Mouse (Mus musculus) forebrain, postnatal 0 days (tissue): ENCODE results near the gene Ccr8. TPM values are rescaled to one million over a fixed set of nuclear protein-coding genes. Genes with fewer than 3 reads are reported as not detected.
A peak's percentile ranks its signal among the peaks of the same experiment; 100 is the strongest.

Experiments
- ATAC-seq: fragments of 200-750 bp; cut with Nextera tagmentation; 2 replicates; pipeline ENCODE4 v1.8.0; 2017; ENCODE audit warnings: mild to moderate bottlenecking, moderate library complexity
- DNase-seq: peaks from one replicate; pipeline ENCODE4 v3.0.0-alpha.2; 2015
- H3K27ac ChIP-seq: fragments of 300-500 bp; sonication (generic); 2 replicates; pipeline ENCODE4 v1.5.1; 2014; ENCODE audit warnings: low read depth, mild to moderate bottlenecking, antibody characterized with exemption, low read length, moderate library complexity, mixed read lengths
- H3K27me3 ChIP-seq: fragments of 300-500 bp; sonication (generic); 2 replicates; pipeline ENCODE4 v1.6.1; 2014; ENCODE audit warnings: mild to moderate bottlenecking, low read length, mixed read lengths; ENCODE audit not compliant: insufficient read depth
- H3K36me3 ChIP-seq: fragments of 300-500 bp; sonication (generic); 2 replicates; pipeline ENCODE4 v1.6.1; 2014; ENCODE audit warnings: mild to moderate bottlenecking, moderate library complexity; ENCODE audit not compliant: insufficient read depth
- H3K4me1 ChIP-seq: fragments of 300-500 bp; sonication (generic); 2 replicates; pipeline ENCODE4 v1.6.1; 2014; ENCODE audit warnings: antibody characterized with exemption; ENCODE audit not compliant: insufficient read depth
- H3K4me2 ChIP-seq: fragments of 300-500 bp; sonication (generic); 2 replicates; pipeline ENCODE4 v1.6.1; 2014; ENCODE audit warnings: low read depth, mild to moderate bottlenecking, moderate library complexity
- H3K4me3 ChIP-seq: fragments of 300-500 bp; sonication (generic); 2 replicates; pipeline ENCODE4 v1.5.1; 2014; ENCODE audit warnings: low read depth, low read length, mixed read lengths
- H3K9ac ChIP-seq: fragments of 300-500 bp; sonication (generic); 2 replicates; pipeline ENCODE4 v1.6.1; 2014; ENCODE audit warnings: mild to moderate bottlenecking
- H3K9me3 ChIP-seq: fragments of 300-500 bp; sonication (generic); 2 replicates; pipeline ENCODE4 v1.6.1; 2016; ENCODE audit warnings: low read length
- CTCF ChIP-seq: sonication (generic); IDR thresholded peaks from 2 replicates; pipeline ENCODE4 v1.5.1; 2016; ENCODE audit warnings: antibody characterized with exemption, control low read depth, low read depth
- WGBS: fragments of 180-500 bp; shearing (Covaris S2); extraction: QIAGEN DNeasy Blood & Tissue Kit; methylation state at CpG from one replicate; pipeline ENCODE4 v1.1.7; 2014; 5-methylcytosine and 5-hydroxymethylcytosine counted together
- polyA plus RNA-seq: library from polyadenylated mRNA; unstranded; fragments of >200 nt; fragmentation: Nextera tagmentation; extraction: Ambion mirVana; gene quantifications from 2 replicates; pipeline ENCODE4 v1.2.1, GENCODE M21; 2015
- total RNA-seq: library from RNA; depleted of rRNA; stranded (reverse); fragments of >200 nt; gene quantifications from 2 replicates; pipeline ENCODE4 v1.2.3, GENCODE M21; 2014

The Ccr8 gene
- total and polyA plus RNA-seq, 2 experiments from 2014 or later: not detected

DNA sequence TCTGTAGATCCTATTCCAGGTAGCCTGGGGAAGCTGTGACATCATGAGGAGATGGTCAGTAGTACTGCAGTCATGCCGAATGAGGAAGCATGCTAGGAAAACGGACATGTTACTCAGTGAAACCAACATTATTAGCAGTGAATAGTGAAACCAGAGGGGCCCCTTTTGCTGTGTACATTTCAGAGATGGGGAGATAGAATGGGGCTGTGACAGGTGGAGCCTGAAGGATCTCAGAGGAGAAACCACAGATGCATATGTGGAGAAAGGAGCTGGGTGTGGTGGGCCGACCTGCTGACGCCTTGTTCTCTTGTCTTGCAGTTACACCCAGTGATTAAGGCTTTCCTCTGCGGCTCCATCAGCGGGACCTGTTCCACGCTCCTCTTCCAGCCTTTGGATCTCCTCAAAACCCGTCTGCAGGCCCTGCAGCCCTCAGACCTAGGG is 24.3 kb downstream of the Ccr8 start:
- H3K4me3 ChIP-seq: no peak overlapping the region

DNA sequence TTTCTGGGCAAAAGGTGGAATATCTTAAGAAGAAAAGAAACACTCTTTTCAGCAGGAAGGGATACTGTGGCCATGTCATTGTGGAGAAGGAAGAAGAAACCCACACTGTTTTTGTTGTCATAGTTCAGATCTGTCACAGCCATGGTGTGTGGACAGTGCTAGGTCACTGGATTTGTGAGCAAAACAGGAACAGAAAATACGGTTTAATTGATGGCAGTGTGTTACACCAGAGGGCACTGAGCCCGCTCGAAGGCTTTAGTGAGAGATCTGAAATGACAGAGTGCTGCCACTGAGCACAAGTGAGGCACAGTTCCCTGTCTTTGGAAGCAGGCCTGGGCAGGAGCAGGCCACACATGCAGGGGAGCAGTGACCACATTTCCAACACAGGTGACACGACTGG is 26.3 kb downstream of the Ccr8 start:
- no peak for DNase-seq
- H3K36me3 ChIP-seq: peaks cover 51% of the 10 kb centered on the region
- H3K27me3 ChIP-seq: no peaks in the 10 kb centered on the region
- no peak overlapping the region for H3K4me2 ChIP-seq
- no peak for ATAC-seq
- 89% methylated on average over 4 of the region's 4 CpGs for WGBS
- no peak for TF ChIP-seq CTCF
- H3K9me3 ChIP-seq: no peaks in the 10 kb centered on the region
- H3K27ac ChIP-seq: no peak overlapping the region
- H3K9ac ChIP-seq: no peak overlapping the region
- H3K4me1 ChIP-seq: no peaks in the 10 kb centered on the region
- H3K4me3 ChIP-seq: no peak overlapping the region

More for the DNA sequence above, 24.3 kb downstream of the Ccr8 start:
- Histone ChIP-seq H3K36me3 (peaks cover 37% of the 10 kb centered on the region), H3K9me3 (no peaks in the 10 kb centered on the region), H3K4me1 (no peaks in the 10 kb centered on the region), H3K27ac (no peak overlapping the region), H3K27me3 (no peaks in the 10 kb centered on the region), H3K4me2 (no peak overlapping the region), H3K9ac (no peak overlapping the region)
- 86% methylated on average over 8 of the region's 8 CpGs for WGBS
- DNase-seq (no peak), ATAC-seq (no peak)
- no peak for TF ChIP-seq CTCF

DNA sequence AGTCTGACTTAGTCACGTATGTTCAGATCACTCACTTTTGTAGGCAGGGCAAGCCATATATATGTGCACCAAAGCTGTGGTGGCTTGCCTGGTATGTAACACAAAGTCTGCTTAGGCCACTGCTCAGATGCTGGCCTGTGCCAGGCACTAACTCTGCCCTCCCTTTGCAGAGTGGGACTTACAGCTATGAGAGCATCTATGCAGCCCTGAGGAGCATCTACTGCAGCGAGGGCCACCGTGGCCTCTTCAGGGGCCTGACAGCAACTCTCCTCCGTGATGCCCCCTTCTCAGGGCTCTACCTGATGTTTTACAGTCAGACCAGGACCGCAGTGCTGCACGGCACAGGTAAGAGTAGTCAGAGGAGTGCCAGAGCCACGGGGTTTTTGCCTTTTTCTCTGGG is 28.6 kb downstream of the Ccr8 start:
- Histone ChIP-seq H3K4me3 (no peak overlapping the region), H3K9ac (no peak overlapping the region), H3K4me1 (no peaks in the 10 kb centered on the region), H3K9me3 (no peaks in the 10 kb centered on the region), H3K4me2 (no peak overlapping the region), H3K27ac (no peak overlapping the region), H3K36me3 (peaks cover 64% of the 10 kb centered on the region), H3K27me3 (no peaks in the 10 kb centered on the region)
- no peak for TF ChIP-seq CTCF
- DNase-seq (no peak), ATAC-seq (no peak)
- WGBS: 93% methylated on average over 7 of the region's 7 CpGs

DNA sequence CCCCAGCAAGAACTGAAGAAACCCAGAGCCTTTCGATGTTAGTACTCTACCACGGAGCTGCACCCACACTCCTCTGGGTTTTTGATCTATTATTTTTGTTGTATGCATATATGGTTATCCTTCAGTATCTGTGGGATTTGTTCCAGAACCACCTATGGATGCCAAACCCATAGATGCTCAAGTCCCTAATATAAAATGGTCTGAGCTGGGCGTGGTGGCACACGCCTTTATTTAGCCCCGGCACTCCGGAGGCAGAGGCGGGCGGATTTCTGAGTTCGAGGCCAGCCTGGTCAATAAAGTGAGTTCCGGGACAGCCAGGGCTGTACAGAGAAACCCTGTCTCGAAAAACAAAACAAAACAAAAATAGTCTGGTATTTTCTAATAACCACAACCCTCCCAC is 35.0 kb downstream of the Ccr8 start:
- no peak for ATAC-seq
- WGBS: 70% methylated on average over 11 of the region's 11 CpGs
- Histone ChIP-seq H3K9ac (peak overlapping the region; percentile 52), H3K27me3 (no peaks in the 10 kb centered on the region), H3K27ac (peak overlapping the region; percentile 75), H3K9me3 (no peaks in the 10 kb centered on the region), H3K4me2 (peak overlapping the region; percentile 65), H3K4me1 (peaks cover 10% of the 10 kb centered on the region; the same call in 1 of the 2 replicates), H3K36me3 (peaks cover 50% of the 10 kb centered on the region), H3K4me3 (peak overlapping the region; percentile 100)
- no peak for DNase-seq
- TF ChIP-seq CTCF: no peak

GRCm38 (mm10) chr9:120127538-120128251 is 35.8 kb downstream of the Ccr8 start, which contains the start of gene Rpsa:
TSS of gene Rpsa (plus strand) at chr9:120127689.
- 1% methylated on average over 71 of the region's 72 CpGs for WGBS
- DNase-seq (peak; percentile 100), ATAC-seq (peak; percentile 99)
- H3K27ac ChIP-seq: peak within 1 kb of the TSS; percentile 89
- H3K9ac ChIP-seq: peak within 1 kb of the TSS; percentile 98
- no peaks in the 10 kb centered on the region for H3K27me3 ChIP-seq
- TF ChIP-seq CTCF: 0 out of 2 replicates have a peak, but pooled peaks have one; percentile 5
- H3K4me1 ChIP-seq: peaks cover 10% of the 10 kb centered on the region; the same call in 1 of the 2 replicates
- peaks cover 52% of the 10 kb centered on the region for H3K36me3 ChIP-seq
- peak within 1 kb of the TSS; percentile 100 for H3K4me3 ChIP-seq
- H3K9me3 ChIP-seq: no peaks in the 10 kb centered on the region
- peak within 1 kb of the TSS; percentile 67 for H3K4me2 ChIP-seq

DNA sequence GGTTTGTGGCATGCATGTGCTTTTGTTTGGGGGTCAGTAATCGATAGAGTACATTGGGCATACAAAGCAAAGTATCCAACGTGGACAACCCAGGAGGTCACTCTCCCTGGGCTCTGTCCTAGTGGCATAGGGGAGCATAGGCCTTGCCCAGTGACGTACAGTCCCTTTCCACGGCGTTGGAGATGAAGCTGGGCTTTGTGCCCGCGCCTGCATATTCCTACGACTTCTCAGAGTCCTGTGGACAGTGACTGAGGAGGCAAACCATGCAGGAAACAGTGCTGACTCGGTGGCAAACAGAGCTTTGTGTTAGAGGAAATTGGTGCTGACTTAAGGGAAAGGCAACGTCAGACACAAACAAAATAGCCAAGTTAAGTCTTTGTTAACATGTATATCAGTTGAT is 37.4 kb downstream of the Ccr8 start:
- no peak overlapping the region for H3K9ac ChIP-seq
- H3K4me1 ChIP-seq: peaks cover 10% of the 10 kb centered on the region; the same call in 1 of the 2 replicates
- 69% methylated on average over 10 of the region's 10 CpGs for WGBS
- no peaks in the 10 kb centered on the region for H3K9me3 ChIP-seq
- peak overlapping the region; percentile 67; the same call in 1 of the 2 replicates for H3K4me2 ChIP-seq
- TF ChIP-seq CTCF: no peak
- H3K27ac ChIP-seq: no peak overlapping the region
- H3K36me3 ChIP-seq: peaks cover 48% of the 10 kb centered on the region
- H3K27me3 ChIP-seq: no peaks in the 10 kb centered on the region
- H3K4me3 ChIP-seq: no peak overlapping the region
- DNase-seq (no peak), ATAC-seq (no peak)

- Histone ChIP-seq H3K9ac (no peak overlapping the region), H3K4me2 (no peak overlapping the region), H3K36me3 (peaks cover 46% of the 10 kb centered on the region), H3K4me3 (no peak overlapping the region), H3K9me3 (no peaks in the 10 kb centered on the region), H3K27ac (no peak overlapping the region), H3K27me3 (no peaks in the 10 kb centered on the region), H3K4me1 (peaks cover 10% of the 10 kb centered on the region; the same call in 1 of the 2 replicates)
- no peak for TF ChIP-seq CTCF
- DNase-seq: no peak
- no peak for ATAC-seq
- 85% methylated on average over 3 of the region's 3 CpGs for WGBS
Observed at GRCm38 (mm10) chr9:120131784-120132288, 39.9 kb downstream of the Ccr8 start.
